Mouse (Mus musculus): Measurements from ENCODE around the gene Rbms3.

Gene Rbms3

DNA sequence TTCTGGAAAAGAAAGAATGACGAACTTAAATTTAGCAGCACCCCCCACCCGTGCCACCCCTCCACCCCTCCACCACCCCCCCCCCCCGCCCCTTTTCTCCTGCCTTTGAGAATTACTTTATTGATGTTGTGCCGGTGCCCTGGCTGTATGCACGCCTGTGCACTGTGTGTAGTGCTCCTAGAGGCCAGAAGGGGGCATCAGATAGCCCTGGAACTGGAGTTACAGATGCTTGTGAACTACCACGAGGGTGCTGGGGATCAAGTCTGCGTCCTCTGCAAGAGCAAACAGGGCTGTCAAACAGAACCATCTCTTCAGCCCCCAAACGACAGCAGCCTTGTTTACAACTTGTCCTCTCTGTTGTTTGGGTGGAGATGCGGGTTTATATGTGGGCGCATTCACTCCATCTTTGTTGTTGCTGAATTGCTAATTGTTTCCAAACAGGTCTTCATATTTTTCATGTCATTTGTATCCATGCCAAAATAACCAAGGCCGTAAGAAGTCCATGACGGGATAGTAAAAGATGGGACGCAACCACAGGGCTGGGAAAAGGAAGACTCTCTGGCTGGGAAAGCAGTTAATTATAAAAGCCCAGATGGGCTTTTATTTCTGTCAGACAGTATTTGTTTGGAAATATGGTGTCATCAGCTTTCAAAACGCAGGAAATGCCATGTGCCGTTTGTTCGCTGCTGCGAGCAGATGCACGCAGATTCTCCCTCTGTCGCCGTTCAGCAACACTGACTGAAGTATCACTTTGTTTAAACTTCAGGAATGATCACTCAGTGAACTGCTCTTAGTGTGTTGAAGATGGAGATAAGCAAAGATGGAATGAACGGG, 652.9 kb downstream of the Rbms3 start:
- DNase-seq (ENCODE audit: low read depth), result no peak

DNA sequence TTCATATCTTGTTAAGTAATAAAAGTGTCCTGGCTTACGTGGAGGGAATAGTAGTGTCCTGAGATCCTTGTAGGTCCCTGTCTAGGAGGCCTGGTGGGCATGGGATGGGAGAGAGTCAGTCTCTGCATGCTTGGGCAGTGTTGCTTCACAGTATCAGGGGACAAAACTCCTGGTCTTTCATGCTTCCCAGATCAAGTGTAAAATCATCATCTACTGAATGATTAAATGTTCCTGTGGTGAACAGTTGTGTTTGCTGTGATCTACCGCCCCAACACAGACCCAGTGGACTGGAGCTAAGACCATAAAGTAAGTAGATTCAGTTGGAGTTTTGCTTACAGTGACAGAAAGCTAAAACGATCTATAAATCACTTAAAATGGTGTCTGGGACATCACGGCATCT, 654.4 kb downstream of the Rbms3 start:
- no peak for DNase-seq (ENCODE audit: low read depth)

DNA sequence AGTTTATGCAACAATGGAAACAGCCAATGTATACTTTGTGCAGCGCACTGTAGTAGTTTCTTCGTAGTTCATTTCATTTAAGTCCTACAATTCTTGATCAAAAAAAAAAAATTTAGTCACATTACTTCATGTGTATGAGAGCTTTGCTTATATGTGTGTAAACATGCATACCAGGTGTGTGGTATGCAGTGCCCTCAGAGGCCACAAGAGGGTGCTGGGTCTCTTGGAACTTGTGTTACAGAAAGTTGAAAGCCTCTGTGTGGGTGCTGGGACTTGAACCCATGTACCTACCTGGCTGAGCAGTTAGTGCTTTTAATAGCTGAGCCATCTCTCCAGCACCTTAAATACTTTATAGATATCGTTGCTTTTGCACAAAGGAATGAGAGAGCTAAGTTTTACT, 655.6 kb downstream of the Rbms3 start:
- DNase-seq (ENCODE audit: low read depth), result peak; percentile 5

DNA sequence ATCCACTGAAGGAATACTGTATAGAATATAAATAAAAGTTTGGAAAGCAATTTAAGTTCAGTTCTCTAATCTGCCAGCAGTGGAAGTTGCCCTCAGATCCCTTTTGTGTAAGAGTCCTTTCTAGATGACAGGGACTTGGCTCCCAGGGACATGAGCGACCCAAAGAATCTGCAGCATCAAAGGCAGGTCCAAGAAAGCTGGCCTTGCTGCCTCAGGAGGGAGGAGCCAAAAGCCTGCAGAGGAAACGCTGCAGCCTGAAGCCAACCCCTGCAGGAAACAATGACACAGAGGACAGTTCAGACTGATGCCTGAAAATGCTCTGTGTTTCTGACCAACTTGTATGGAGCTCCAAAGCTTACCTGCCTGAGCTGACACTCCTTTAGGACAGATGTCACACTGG, 656.1 kb downstream of the Rbms3 start:
- DNase-seq (ENCODE audit: low read depth), result no peak

DNA sequence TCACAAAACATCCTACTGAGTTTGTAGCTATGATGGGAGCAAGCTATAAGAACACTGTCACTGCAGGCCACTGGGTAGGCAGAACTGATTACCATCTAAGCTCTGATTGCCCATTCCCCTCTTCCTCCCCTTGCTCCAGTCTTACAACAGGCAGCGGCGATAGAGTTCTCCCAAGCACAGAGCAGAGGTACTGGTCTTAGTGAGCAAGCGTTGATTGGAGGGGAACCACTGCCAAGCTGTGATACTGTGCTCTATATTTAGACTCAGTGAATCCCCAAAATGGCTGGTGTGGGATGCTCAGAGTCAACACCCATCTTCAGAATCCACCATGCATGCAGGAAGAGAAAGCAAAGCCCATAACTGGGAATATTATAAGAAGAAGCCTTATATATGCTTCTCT, 662.4 kb downstream of the Rbms3 start:
- DNase-seq (ENCODE audit: low read depth), result no peak

DNA sequence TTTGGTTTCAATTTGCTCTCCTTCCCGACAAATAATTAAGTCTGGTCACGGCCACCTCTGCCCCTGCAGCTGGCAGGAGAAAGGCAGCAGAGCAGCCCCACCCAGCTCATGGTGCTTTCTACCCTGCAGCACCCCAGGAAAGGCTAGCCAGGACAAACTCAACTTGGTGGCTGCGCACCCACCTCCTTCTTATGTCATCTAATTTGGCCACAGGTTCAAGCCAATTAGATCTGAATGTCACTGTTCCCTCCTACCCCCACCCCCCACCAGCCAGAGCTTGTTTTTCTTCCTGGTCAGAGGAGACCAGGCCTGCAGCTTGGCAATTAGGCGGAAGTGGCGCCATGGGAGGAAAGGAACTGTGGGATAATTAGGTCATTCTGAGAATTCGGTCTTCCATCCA, 664.0 kb downstream of the Rbms3 start:
- no peak for DNase-seq (ENCODE audit: low read depth)

DNA sequence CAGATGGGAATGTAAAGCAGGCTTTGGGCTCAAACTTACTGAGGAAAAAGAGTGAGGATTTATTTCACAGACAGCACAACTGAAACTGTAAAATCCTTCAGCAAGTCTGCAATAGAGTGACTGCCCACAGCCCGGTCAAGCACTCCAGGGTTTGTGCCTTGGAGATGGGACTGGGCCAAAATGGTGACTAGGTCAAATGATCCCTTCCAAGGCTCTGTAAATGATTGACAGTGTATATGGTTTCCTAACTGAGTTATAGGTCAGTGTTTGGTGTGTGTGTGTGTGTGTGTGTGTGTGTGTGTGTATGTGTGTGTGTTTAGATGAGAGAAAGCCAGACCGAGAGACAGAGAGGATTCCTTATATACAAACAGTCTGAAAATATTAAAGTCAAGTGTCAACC, 673.6 kb downstream of the Rbms3 start:
- DNase-seq (ENCODE audit: low read depth), result no peak

DNA sequence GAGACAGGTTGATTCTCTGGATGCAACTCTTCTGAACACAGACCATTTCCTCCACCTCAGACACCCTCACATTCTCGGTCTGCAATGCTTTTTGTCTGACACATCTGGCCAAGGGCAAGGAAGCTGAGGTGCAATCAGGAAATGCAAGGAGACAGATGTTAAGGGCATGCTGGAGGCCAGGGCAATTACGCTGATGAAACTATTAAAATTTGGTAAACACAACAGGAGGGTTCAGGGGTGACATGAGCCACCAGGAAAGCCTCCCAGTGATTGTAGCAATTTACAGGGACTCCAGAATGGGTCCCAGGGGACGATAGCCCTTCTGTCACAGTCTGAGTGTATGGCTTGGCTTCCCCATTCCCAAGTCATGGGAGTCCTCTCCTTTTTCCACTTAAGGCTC, 681.5 kb downstream of the Rbms3 start:
- DNase-seq (ENCODE audit: low read depth), result no peak

DNA sequence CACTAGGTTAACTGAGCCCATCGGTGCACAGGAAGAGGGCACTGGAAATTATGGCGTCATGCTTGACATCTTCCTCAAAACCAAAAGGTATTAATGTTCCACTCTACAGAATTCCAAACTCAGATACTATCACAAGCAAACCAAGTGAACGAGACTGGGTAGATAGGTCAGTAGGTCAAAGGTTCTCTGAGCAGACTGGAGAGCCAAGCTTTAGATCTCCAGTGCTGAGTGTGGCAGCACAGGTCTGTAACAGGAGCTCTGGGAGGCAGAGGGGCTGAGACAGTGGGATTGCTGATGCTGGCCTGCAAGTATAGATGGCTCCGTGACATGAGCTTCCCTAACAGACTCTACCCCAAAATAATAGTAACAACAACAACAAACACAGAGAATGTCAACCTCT, 682.3 kb downstream of the Rbms3 start:
- DNase-seq (ENCODE audit: low read depth), result no peak

DNA sequence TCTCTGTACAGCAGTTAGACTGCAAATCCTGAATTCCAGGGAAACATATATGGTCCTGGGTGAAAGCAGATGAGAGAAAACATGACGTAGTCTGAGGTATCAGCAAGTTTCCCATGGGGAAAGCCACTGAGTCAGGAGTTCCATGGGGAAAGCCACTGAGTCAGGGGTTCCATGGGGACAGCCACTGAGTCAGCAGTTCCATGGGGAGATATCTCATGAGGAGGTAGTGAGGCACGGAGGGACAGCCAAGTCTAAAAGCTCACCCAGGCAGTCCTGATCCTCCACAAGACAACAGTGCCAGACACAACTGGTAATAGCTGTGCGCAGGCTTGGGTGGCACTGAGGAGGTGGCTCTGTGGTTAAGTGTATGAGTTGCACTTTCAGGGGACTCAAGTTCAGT, 682.9 kb downstream of the Rbms3 start:
- no peak for DNase-seq (ENCODE audit: low read depth)

DNA sequence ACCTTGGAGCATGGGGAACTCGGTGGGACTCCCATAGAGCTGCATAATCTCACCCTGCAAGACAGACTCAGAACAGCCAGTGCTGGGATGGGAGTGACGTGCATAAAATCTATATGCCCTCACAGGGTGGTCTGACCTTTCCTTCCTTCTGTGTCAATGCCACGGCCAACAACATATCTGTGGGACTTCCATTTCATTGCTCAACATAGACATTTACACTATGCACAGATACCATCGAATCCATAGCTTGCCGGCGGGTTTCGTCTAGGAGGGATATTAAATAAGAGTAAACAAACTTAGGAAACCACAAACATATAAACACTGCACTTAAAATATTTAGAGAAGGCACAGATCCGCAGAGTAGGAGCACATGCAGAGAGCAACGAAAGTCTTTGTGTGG, 684.0 kb downstream of the Rbms3 start:
- no peak for DNase-seq (ENCODE audit: low read depth)

DNA sequence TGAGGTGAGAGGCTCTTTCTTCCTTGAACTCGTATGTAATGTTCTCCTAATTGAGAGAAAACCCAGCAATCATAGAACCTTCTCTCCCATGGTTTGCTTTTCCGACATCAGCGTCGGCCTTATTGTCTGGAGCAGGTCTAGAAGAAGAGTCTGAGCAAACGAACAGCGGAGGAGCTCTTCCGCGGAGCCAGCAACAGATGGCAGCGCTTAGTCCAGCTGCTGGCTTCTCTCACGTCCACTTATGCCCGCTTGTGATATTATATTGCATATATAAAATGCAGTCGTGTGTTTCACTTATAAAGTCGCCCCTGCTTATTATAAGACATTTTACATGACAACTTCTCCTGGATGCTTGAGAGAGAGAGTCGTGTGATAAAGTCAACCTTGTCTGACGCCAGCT, 685.8 kb downstream of the Rbms3 start:
- DNase-seq (ENCODE audit: low read depth), result no peak

DNA sequence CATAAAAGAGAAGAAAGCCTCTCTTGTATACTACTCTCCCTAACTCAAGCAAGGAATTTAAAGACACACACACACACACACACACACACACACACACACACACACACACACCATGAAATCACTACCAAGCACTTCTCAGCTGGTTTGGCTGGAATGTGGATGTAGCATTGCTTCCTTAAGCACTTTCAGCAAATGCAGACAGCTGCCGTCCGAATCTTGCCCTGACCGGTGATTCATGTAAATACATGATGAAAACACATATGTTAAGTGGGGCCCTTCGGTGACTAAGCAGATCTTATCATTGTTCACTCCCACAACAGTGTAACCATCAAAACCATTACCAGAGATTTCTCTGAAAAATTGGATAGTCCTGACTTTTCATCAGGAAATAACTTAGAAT, 688.6 kb downstream of the Rbms3 start:
- DNase-seq (ENCODE audit: low read depth), result peak; percentile 81

DNA sequence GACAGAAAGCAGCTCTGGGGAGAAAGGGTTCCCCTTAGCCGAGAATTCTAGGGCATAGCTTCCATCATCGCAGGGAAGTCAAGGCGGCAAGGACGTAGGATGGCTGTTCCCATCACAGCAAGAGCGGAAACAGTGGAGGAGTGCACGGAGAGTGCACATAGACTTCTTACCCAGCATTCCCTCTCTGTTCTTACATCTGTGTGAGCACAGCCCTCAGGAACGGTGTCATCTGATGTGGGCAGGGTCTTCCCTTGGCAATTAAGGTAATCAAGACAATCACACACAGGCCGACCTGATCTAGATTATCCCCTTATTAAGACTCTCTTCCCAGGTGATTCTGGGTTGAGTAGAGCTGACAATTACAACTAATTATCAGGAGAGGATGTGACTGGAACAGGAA, 689.0 kb downstream of the Rbms3 start:
- no peak for DNase-seq (ENCODE audit: low read depth)

DNA sequence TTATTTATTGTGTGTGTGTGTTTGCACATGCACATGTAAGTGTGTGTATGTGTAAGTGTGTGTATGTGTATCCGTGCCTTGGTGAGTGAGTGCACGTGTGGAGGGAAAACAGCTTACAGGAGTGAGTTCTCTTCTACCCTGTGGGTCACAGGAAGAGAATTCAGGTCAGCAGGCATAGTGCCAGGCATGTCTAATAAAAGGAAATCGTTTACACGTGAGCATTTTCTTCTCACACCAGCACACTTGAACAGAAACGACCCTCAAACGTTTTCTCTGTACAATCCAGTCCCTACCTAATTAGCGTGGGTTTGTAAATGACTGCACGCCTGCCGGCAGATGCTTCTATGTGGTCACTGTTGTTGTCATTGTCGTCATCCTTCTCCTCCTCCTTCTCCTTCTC, 701.4 kb downstream of the Rbms3 start:
- DNase-seq (ENCODE audit: low read depth), result no peak

DNA sequence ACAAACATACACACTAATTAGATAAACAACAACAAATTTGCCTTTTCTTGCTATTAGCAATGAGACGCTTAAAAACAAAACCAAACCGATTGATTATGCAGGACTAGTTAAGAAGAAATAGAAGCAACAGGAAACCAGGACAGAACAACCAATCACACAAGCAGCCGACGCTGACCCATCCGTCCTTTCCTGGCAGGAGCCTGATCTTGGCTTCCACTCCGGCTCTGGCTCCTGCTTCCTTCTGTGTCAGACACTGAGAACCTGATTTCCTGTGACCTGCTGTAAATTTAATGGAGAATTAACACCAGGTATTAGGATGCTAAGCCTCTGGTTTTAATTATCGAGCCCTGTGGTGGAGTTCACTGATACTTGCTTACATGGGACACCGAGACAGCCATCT, 706.6 kb downstream of the Rbms3 start:
- no peak for DNase-seq (ENCODE audit: low read depth)

DNA sequence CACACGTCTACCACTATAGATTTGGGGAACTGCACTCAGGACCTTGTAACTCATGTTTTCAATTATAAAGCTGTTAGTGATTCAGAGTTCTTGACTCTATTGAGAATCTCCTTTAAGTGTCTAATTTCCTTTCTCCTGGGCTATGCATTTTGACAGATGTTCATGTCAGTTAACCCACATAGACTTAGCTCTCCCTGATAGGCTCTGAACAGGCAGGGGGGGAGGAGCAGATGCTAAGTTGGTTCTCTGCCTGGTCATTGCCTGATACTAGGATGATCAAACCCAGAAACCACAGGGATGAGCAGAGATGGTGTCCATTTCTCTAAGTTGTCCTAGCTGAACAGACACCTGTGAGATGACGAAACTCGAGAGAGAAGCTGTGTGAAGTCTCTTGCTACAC, 707.2 kb downstream of the Rbms3 start:
- DNase-seq (ENCODE audit: low read depth), result peak; percentile 33

DNA sequence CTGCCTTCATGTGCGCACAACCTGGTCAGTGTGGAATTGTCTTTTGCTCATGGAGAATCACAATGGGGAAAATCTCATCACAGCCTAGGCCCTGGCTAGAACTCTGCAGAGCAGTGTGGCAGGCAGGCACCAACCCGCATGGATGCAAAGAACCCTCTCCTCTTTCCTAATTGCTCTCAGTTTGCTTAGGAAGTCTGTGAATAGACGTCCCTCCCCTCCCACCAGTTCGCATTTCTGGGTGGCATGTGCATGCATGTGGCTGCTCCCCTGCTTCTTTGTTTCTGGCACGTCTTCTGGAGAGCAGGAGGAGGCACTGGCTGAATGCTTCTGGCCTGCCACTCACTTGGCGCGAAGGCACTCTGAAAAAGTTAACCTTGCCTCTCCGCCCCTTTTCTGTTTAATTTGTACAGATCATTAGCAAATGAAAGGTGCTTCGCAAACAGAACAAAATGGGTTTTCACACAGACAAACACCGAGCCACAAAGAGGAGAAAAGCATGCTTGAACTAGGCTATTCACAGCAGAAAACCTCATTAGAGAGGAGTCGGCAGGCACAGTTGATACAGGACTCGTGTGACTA, 710.2 kb downstream of the Rbms3 start:
- no peak for DNase-seq (ENCODE audit: low read depth)

DNA sequence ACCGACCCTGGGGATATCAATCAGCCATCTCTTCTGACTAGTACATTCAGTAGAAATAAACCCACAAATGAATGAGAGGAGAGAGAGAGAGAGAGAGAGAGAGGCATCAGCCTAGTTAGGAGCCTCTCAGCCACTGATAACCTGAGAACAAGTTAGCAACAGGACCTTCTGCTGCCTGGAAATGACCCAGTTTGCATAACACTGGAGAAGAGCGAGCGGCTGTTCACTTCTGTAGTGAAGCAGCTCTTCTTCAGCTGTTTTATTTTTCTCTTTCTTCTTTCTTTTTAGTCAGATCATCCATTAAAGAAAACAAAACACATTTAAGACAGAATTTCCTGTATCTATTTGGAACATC, 717.2 kb downstream of the Rbms3 start:
- no peak for DNase-seq (ENCODE audit: low read depth)

DNA sequence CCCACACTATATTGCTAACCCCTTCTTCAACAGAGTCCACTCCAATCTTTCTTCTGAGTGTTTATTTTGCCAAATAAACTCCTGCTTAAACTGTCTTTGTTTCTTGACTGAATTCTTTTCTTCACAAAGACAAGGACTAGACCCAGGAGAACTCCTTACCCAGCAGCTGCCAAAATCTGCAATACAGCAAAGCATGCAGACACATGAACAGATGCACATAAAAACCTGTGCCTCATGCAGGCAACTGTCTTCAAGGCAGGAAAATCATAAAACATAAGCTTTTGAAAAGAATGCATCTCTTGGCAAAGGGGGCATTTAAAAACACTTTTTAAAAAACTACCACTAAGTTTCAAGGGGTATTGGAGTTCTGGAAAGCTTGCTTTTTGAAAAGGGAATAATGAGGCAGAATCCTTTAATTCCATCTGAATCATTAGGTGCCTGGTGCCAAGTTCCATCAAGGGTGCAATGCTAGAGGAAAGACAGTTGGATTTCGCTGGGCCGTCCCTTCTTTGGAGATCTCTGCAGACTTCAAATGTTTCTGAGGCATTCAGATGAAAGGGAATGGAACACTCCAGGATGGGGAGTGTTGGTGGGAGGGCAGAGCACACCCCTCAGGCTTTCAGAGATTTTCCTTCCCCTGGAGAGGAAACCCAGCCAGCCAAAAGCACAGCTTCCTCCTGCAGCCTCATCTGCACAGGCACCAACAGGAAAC, 717.8 kb downstream of the Rbms3 start:
- peak; percentile 6 for DNase-seq (ENCODE audit: low read depth)

DNA sequence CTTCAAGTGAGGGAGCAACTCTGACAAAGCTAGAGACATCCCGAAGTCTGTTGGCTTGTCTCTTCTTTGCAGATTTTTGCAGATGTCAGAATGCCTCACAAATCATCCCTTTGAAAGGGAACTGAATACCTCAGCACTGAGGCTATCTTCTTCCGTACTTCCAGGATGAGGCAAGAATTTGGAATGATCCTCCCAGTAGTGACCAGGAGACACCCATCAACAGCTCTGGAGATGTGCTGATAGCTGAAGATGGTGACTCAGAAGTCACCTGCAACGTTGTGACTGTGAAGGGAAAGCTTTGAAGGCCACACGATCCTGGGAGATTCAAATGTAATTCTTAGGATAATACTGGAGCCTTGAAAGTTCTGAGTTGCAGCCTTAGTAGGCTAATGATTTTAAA, 720.2 kb downstream of the Rbms3 start:
- peak; percentile 11 for DNase-seq (ENCODE audit: low read depth)

DNA sequence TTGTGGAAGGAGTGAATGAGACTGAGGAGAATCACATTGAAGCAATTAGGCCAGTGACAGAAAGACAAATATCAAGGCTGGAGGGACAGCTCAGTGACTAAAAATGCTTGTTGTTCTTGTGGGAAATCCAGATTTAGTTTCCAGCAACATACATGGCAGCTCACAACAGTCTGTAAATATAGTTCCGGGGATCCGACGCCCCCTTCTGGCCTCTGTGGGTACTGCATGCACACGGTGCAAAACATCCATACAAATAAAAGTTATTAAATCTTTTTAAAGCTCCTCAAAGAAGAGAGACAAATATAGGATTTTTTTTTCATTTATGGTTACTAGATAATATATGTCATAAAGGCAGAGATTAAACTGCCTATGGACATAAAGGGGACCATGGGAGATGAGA, 722.8 kb downstream of the Rbms3 start:
- peak; percentile 14 for DNase-seq (ENCODE audit: low read depth)

DNA sequence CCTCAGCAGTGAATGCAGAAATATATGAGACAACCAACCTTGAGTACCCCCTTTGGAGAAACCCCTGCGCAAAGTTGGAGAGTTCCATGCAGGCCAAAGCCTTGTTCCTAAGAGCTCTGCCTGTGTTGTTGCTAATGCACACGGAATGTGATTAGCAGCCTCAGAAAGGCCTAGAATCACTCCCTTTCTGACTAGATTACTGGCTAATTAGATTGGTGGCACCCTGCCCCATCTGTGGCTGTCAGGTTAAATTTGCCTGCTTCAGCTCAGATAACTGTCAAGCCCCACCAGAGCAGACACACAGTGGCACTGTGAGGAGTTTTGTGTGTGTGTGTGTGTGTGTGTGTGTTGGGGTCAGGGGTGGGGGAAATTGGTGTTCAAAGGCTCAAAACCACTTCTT, 724.1 kb downstream of the Rbms3 start:
- DNase-seq (ENCODE audit: low read depth), result peak; percentile 9
